Mouse (Mus musculus): Measurements from ENCODE around the gene Chst8. TPM values are rescaled to one million over a fixed set of nuclear protein-coding genes. Genes with fewer than 3 reads are reported as not detected.
A peak's percentile ranks its signal among the peaks of the same experiment; 100 is the strongest.

Chst8 gene
- polyA plus RNA-seq, 1 experiment from 2014 or later: 1.3 TPM

GRCm38 (mm10) chr7:34721650-34722048 is 90.9 kb downstream of the Chst8 start:
- Histone ChIP-seq H3K4me2 (replicated peaks; ENCODE audit: low read depth) (no peak overlapping the region), H3K9ac (ENCODE audit: low read length) (no peak overlapping the region), H3K36me3 (ENCODE audit: control insufficient read depth, insufficient read depth, low read length) (no peaks in the 10 kb centered on the region), H3K9me3 (ENCODE audit: control insufficient read depth, low read length) (no peaks in the 10 kb centered on the region), H3K27me3 (ENCODE audit: control insufficient read depth, insufficient read depth, low read length) (no peaks in the 10 kb centered on the region), H3K4me3 (ENCODE audit: low read depth, low read length) (no peak overlapping the region), H3K27ac (replicated peaks) (no peak overlapping the region), H3K4me1 (replicated peaks; ENCODE audit: control insufficient read depth, insufficient read depth) (no peaks in the 10 kb centered on the region)
- ATAC-seq (ENCODE audit: low FRiP score, low TSS enrichment) (peak; percentile 47), DNase-seq (ENCODE audit: low spot score) (no peak)
- whole genome bisulfite sequencing: 21% methylated on average over 5 of the region's 5 CpGs
- no peak for TF ChIP-seq CTCF (IDR thresholded peaks at IDR 0.05; ENCODE audit: low read depth)
- no peak for TF ChIP-seq EP300 (optimal IDR thresholded peaks at IDR 0.05)

GRCm38 (mm10) chr7:34720882-34721649 is 91.4 kb downstream of the Chst8 start:
- Histone ChIP-seq H3K36me3 (ENCODE audit: control insufficient read depth, insufficient read depth, low read length) (no peaks in the 10 kb centered on the region), H3K27me3 (ENCODE audit: control insufficient read depth, insufficient read depth, low read length) (no peaks in the 10 kb centered on the region), H3K27ac (replicated peaks) (no peak overlapping the region), H3K4me2 (replicated peaks; ENCODE audit: low read depth) (no peak overlapping the region), H3K4me1 (replicated peaks; ENCODE audit: control insufficient read depth, insufficient read depth) (no peaks in the 10 kb centered on the region), H3K9me3 (ENCODE audit: control insufficient read depth, low read length) (no peaks in the 10 kb centered on the region), H3K9ac (ENCODE audit: low read length) (no peak overlapping the region), H3K4me3 (ENCODE audit: low read depth, low read length) (no peak overlapping the region)
- no peak for TF ChIP-seq CTCF (IDR thresholded peaks at IDR 0.05; ENCODE audit: low read depth)
- TF ChIP-seq EP300 (optimal IDR thresholded peaks at IDR 0.05): no peak
- DNase-seq (ENCODE audit: low spot score) (no peak), ATAC-seq (ENCODE audit: low FRiP score, low TSS enrichment) (no peak)
- 63% methylated on average over 5 of the region's 5 CpGs for WGBS

GRCm38 (mm10) chr7:34719599-34719998 is 92.9 kb downstream of the Chst8 start:
- ATAC-seq (ENCODE audit: low FRiP score, low TSS enrichment) (no peak), DNase-seq (ENCODE audit: low spot score) (peak; percentile 71)
- Histone ChIP-seq H3K9me3 (ENCODE audit: control insufficient read depth, low read length) (no peaks in the 10 kb centered on the region), H3K4me2 (replicated peaks; ENCODE audit: low read depth) (no peak overlapping the region), H3K27me3 (ENCODE audit: control insufficient read depth, insufficient read depth, low read length) (no peaks in the 10 kb centered on the region), H3K36me3 (ENCODE audit: control insufficient read depth, insufficient read depth, low read length) (no peaks in the 10 kb centered on the region), H3K4me3 (ENCODE audit: low read depth, low read length) (no peak overlapping the region), H3K9ac (ENCODE audit: low read length) (no peak overlapping the region), H3K4me1 (replicated peaks; ENCODE audit: control insufficient read depth, insufficient read depth) (no peaks in the 10 kb centered on the region), H3K27ac (replicated peaks) (no peak overlapping the region)
- WGBS: 39% methylated on average over 5 of the region's 5 CpGs
- TF ChIP-seq CTCF (IDR thresholded peaks at IDR 0.05; ENCODE audit: low read depth): peak; percentile 90
- TF ChIP-seq EP300 (optimal IDR thresholded peaks at IDR 0.05): no peak

GRCm38 (mm10) chr7:34718651-34719050 is 93.9 kb downstream of the Chst8 start:
- DNase-seq (ENCODE audit: low spot score) (no peak), ATAC-seq (ENCODE audit: low FRiP score, low TSS enrichment) (no peak)
- Histone ChIP-seq H3K9me3 (ENCODE audit: control insufficient read depth, low read length) (no peaks in the 10 kb centered on the region), H3K27me3 (ENCODE audit: control insufficient read depth, insufficient read depth, low read length) (no peaks in the 10 kb centered on the region), H3K4me1 (replicated peaks; ENCODE audit: control insufficient read depth, insufficient read depth) (no peaks in the 10 kb centered on the region), H3K4me3 (ENCODE audit: low read depth, low read length) (no peak overlapping the region), H3K4me2 (replicated peaks; ENCODE audit: low read depth) (no peak overlapping the region), H3K9ac (ENCODE audit: low read length) (no peak overlapping the region), H3K36me3 (ENCODE audit: control insufficient read depth, insufficient read depth, low read length) (no peaks in the 10 kb centered on the region), H3K27ac (replicated peaks) (no peak overlapping the region)
- WGBS: 57% methylated on average over 9 of the region's 9 CpGs
- TF ChIP-seq CTCF (IDR thresholded peaks at IDR 0.05; ENCODE audit: low read depth) (no peak), EP300 (optimal IDR thresholded peaks at IDR 0.05) (no peak)

GRCm38 (mm10) chr7:34717161-34717810 is 95.2 kb downstream of the Chst8 start:
- WGBS: 19% methylated on average over 11 of the region's 11 CpGs
- Histone ChIP-seq H3K9ac (ENCODE audit: low read length) (no peak overlapping the region), H3K27ac (replicated peaks) (no peak overlapping the region), H3K9me3 (ENCODE audit: control insufficient read depth, low read length) (no peaks in the 10 kb centered on the region), H3K27me3 (ENCODE audit: control insufficient read depth, insufficient read depth, low read length) (no peaks in the 10 kb centered on the region), H3K36me3 (ENCODE audit: control insufficient read depth, insufficient read depth, low read length) (no peaks in the 10 kb centered on the region), H3K4me1 (replicated peaks; ENCODE audit: control insufficient read depth, insufficient read depth) (no peaks in the 10 kb centered on the region), H3K4me2 (replicated peaks; ENCODE audit: low read depth) (no peak overlapping the region), H3K4me3 (ENCODE audit: low read depth, low read length) (no peak overlapping the region)
- ATAC-seq (ENCODE audit: low FRiP score, low TSS enrichment): no peak
- TF ChIP-seq EP300 (optimal IDR thresholded peaks at IDR 0.05): no peak
- TF ChIP-seq CTCF (IDR thresholded peaks at IDR 0.05; ENCODE audit: low read depth): no peak
- DNase-seq (ENCODE audit: low spot score): no peak

GRCm38 (mm10) chr7:34714848-34715460 is 97.6 kb downstream of the Chst8 start:
- ATAC-seq (ENCODE audit: low FRiP score, low TSS enrichment) (no peak), DNase-seq (ENCODE audit: low spot score) (no peak)
- Histone ChIP-seq H3K36me3 (ENCODE audit: control insufficient read depth, insufficient read depth, low read length) (no peaks in the 10 kb centered on the region), H3K9ac (ENCODE audit: low read length) (no peak overlapping the region), H3K27me3 (ENCODE audit: control insufficient read depth, insufficient read depth, low read length) (no peaks in the 10 kb centered on the region), H3K27ac (replicated peaks) (no peak overlapping the region), H3K9me3 (ENCODE audit: control insufficient read depth, low read length) (no peaks in the 10 kb centered on the region), H3K4me1 (replicated peaks; ENCODE audit: control insufficient read depth, insufficient read depth) (no peaks in the 10 kb centered on the region), H3K4me2 (replicated peaks; ENCODE audit: low read depth) (no peak overlapping the region), H3K4me3 (ENCODE audit: low read depth, low read length) (no peak overlapping the region)
- TF ChIP-seq CTCF (IDR thresholded peaks at IDR 0.05; ENCODE audit: low read depth) (no peak), EP300 (optimal IDR thresholded peaks at IDR 0.05) (no peak)
- WGBS: 39% methylated on average over 11 of the region's 11 CpGs

Data from stomach, postnatal 0 days (tissue).